In genomic region chr15:101194951-101195823, GRCm38 (mm10) we compare ENCODE assay signal across 11 mouse cellular contexts. TPM values are rescaled to one million over a fixed set of nuclear protein-coding genes. Genes with fewer than 3 reads are reported as not detected.
DNase-seq lines count a peak whose midpoint lies in the region; ATAC-seq and TF ChIP-seq lines count a peak whose summit lies in the region.
"Had no signal": no experiment of that assay in that cellular context is flagged by ENCODE, and none has a peak within 500 bp of the region (broad histone marks: within the 10 kb centered on the region; RNA-seq: fewer than 3 reads in every experiment).

No protein-coding gene starts in this region.

- H3K4me2 ChIP-seq in kidney, embryonic 14.5 days (replicated peaks; ENCODE audit: low read depth, low read length), result no peak overlapping the region
- H3K4me2 ChIP-seq in liver, postnatal 0 days (ENCODE audit: low read depth, low read length), result no peak overlapping the region
- no peak overlapping the region for H3K4me2 ChIP-seq in midbrain, embryonic 14.5 days (ENCODE audit: low read length)
- H3K4me2 ChIP-seq: hindbrain, embryonic 14.5 days had no signal

- 65% methylated on average over 16 of the region's 16 CpGs for WGBS in kidney, embryonic 14.5 days
- 57% methylated on average over 16 of the region's 16 CpGs for WGBS in liver, postnatal 0 days (ENCODE audit: insufficient replicate concordance)
- WGBS in midbrain, embryonic 14.5 days, result 95% methylated on average over 16 of the region's 16 CpGs

- ATAC-seq in kidney, embryonic 14.5 days (ENCODE audit: low FRiP score, low TSS enrichment), result no peak; the same call in 1 of the 2 replicates
- ATAC-seq in liver, postnatal 0 days, result peak; percentile 73
- no peak for ATAC-seq in midbrain, embryonic 14.5 days (ENCODE audit: low FRiP score, low TSS enrichment)

- peaks cover 34% of the 10 kb centered on the region for H3K36me3 ChIP-seq in kidney, embryonic 14.5 days (ENCODE audit: control insufficient read depth, insufficient read depth, low read length)
- H3K36me3 ChIP-seq in liver, postnatal 0 days (replicated peaks; ENCODE audit: insufficient read depth, low read length), result peaks cover 8% of the 10 kb centered on the region
- peaks cover 59% of the 10 kb centered on the region for H3K36me3 ChIP-seq in midbrain, embryonic 14.5 days (ENCODE audit: control insufficient read depth, insufficient read depth, low read length)

- peak; percentile 44 for DNase-seq in CD4-positive, CD25-positive, alpha-beta regulatory T cell, adult 2 months (ENCODE audit: low read depth, low spot score)
- DNase-seq in NIH3T3 (ENCODE audit: low read depth), result peak; percentile 77
- DNase-seq in liver, postnatal 0 days, result peak; percentile 59
- no peak for DNase-seq in thymus, adult 18-20 months
- no peak for DNase-seq in cerebellum, adult 8-10 months
- DNase-seq in midbrain, embryonic 14.5 days, result no peak
- DNase-seq: embryo, embryonic 11 days; right cerebral cortex, postnatal 25 days; thymus, postnatal 14 days had no signal

- TF ChIP-seq EP300 in liver, postnatal 0 days (IDR thresholded peaks at IDR 0.05; ENCODE audit: low read depth), result no peak

- H3K9ac ChIP-seq in kidney, embryonic 14.5 days (ENCODE audit: low read depth, low read length), result no peak overlapping the region
- H3K9ac ChIP-seq in liver, postnatal 0 days (replicated peaks), result no peak overlapping the region
- no peak overlapping the region for H3K9ac ChIP-seq in midbrain, embryonic 14.5 days (replicated peaks; ENCODE audit: low read length)
- H3K9ac ChIP-seq: hindbrain, embryonic 14.5 days had no signal

- no peak overlapping the region for H3K4me3 ChIP-seq in kidney, embryonic 14.5 days (ENCODE audit: low read length)
- no peak overlapping the region for H3K4me3 ChIP-seq in liver, postnatal 0 days (ENCODE audit: low read depth, low read length)
- no peak overlapping the region for H3K4me3 ChIP-seq in midbrain, embryonic 14.5 days (replicated peaks; ENCODE audit: low read depth, low read length)

- peaks cover 39% of the 10 kb centered on the region for H3K4me1 ChIP-seq in kidney, embryonic 14.5 days (ENCODE audit: control insufficient read depth, insufficient read depth, low read length)
- peaks cover 48% of the 10 kb centered on the region for H3K4me1 ChIP-seq in liver, postnatal 0 days (ENCODE audit: insufficient read depth)
- H3K4me1 ChIP-seq in midbrain, embryonic 14.5 days (ENCODE audit: control insufficient read depth, insufficient read depth, low read length), result peaks cover 15% of the 10 kb centered on the region; the same call in 1 of the 2 replicates

- H3K27me3 ChIP-seq in kidney, embryonic 14.5 days (ENCODE audit: control insufficient read depth, insufficient read depth, low read length), result no peaks in the 10 kb centered on the region
- H3K27me3 ChIP-seq in liver, postnatal 0 days (ENCODE audit: insufficient read depth, low read length), result no peaks in the 10 kb centered on the region
- H3K27me3 ChIP-seq in midbrain, embryonic 14.5 days (ENCODE audit: control insufficient read depth, insufficient read depth, low read length), result no peaks in the 10 kb centered on the region

- H3K9me3 ChIP-seq in kidney, embryonic 14.5 days (ENCODE audit: control insufficient read depth, low read length), result no peaks in the 10 kb centered on the region
- no peaks in the 10 kb centered on the region for H3K9me3 ChIP-seq in liver, postnatal 0 days (ENCODE audit: low read length)
- H3K9me3 ChIP-seq in midbrain, embryonic 14.5 days (ENCODE audit: control insufficient read depth, low read length), result no peaks in the 10 kb centered on the region

- peak overlapping the region; percentile 59; the same call in 1 of the 2 replicates for H3K27ac ChIP-seq in kidney, embryonic 14.5 days (ENCODE audit: low read depth, low read length)
- peak overlapping the region; percentile 57 for H3K27ac ChIP-seq in liver, postnatal 0 days (ENCODE audit: low read depth)
- H3K27ac ChIP-seq in midbrain, embryonic 14.5 days (replicated peaks; ENCODE audit: low read depth, low read length), result no peak overlapping the region
- H3K27ac ChIP-seq: hindbrain, embryonic 14.5 days had no signal

- no peak for TF ChIP-seq CTCF in liver, postnatal 0 days (IDR thresholded peaks at IDR 0.05; ENCODE audit: low read depth)

RNA-seq across cellular contexts. Expression of gene Acvr1b, which starts 21.3 kb away (rescaled TPM):
- polyA plus RNA-seq in kidney, embryonic 14.5 days (2014; fragmentation: Nextera tagmentation; extraction: Ambion mirVana), result 6.0 and 7.2 TPM in 2 replicates
- polyA plus RNA-seq in liver, postnatal 0 days (2015; fragmentation: Nextera tagmentation; extraction: Ambion mirVana), result 2.2 TPM in 2 replicates
- 30.4 and 39.0 TPM in 2 replicates for polyA plus RNA-seq in midbrain, embryonic 14.5 days (2014; fragmentation: Nextera tagmentation; extraction: Ambion mirVana)

RNA-seq across cellular contexts. Expression of gene Grasp, which starts 28.8 kb away (rescaled TPM):
- polyA plus RNA-seq in kidney, embryonic 14.5 days (2014; fragmentation: Nextera tagmentation; extraction: Ambion mirVana), result 5.0 and 5.7 TPM in 2 replicates
- 0.35 and 0.54 TPM in 2 replicates for polyA plus RNA-seq in liver, postnatal 0 days (2015; fragmentation: Nextera tagmentation; extraction: Ambion mirVana)
- polyA plus RNA-seq in midbrain, embryonic 14.5 days (2014; fragmentation: Nextera tagmentation; extraction: Ambion mirVana), result 0.93 and 0.97 TPM in 2 replicates

RNA-seq across cellular contexts. Expression of gene Nr4a1, which starts 58.9 kb away (rescaled TPM):
- 4.5 and 5.0 TPM in 2 replicates for polyA plus RNA-seq in kidney, embryonic 14.5 days (2014; fragmentation: Nextera tagmentation; extraction: Ambion mirVana)
- 0.96 and 1.1 TPM in 2 replicates for polyA plus RNA-seq in liver, postnatal 0 days (2015; fragmentation: Nextera tagmentation; extraction: Ambion mirVana)
- 2.9 and 3.5 TPM in 2 replicates for polyA plus RNA-seq in midbrain, embryonic 14.5 days (2014; fragmentation: Nextera tagmentation; extraction: Ambion mirVana)

Comparison
In these comparisons a context has a peak if more than half of its experiments do, and no peak if none do; other contexts are left out.
1. DNase-seq: peak in CD4-positive, CD25-positive, alpha-beta regulatory T cell, adult 2 months (single experiment), NIH3T3 (single experiment) and liver, postnatal 0 days (single experiment); none in thymus, adult 18-20 months (0 of 2), cerebellum, adult 8-10 months (single experiment) and midbrain, embryonic 14.5 days (single experiment).